Mouse (Mus musculus) splenic B cell, adult 2 months (primary cell): Measurements from ENCODE around the gene Zfp937.
A peak's percentile ranks its signal among the peaks of the same experiment; 100 is the strongest.
"Not testable (repeated sequence)": the region's sequence is repeated elsewhere in the genome, so short reads cannot be mapped to it uniquely, and the experiment has no call there.

Experiments used
- DNase-seq: peaks from one replicate; pipeline ENCODE4 v3.0.0-alpha.2; 2011; ENCODE audit warnings: low read depth, low spot score
- H3K27me3 ChIP-seq: 2 replicates; pipeline ENCODE4 v1.6.1; 2012; ENCODE audit warnings: mild to moderate bottlenecking, low read length, moderate library complexity, mixed read lengths; ENCODE audit not compliant: control insufficient read depth, poor library complexity, insufficient read depth, severe bottlenecking
- H3K36me3 ChIP-seq: 2 replicates; pipeline ENCODE4 v1.6.1; 2012; ENCODE audit warnings: mild to moderate bottlenecking, low read length, moderate library complexity, mixed read lengths; ENCODE audit not compliant: control insufficient read depth, poor library complexity, insufficient read depth, severe bottlenecking

The Zfp937 gene

GRCm38 (mm10) chr2:150217600-150218362, at the start of gene Zfp937:
TSS of gene Zfp937 (plus strand) at chr2:150218073.
- H3K36me3 ChIP-seq, H3K27me3 ChIP-seq: not testable (repeated sequence)
- peak; percentile 1 for DNase-seq

- H3K36me3 ChIP-seq, result no peaks in the 10 kb centered on the region
- no peaks in the 10 kb centered on the region for H3K27me3 ChIP-seq
- DNase-seq, result no peak
These were observed 44.0 kb upstream of the Zfp937 start for GRCm38 (mm10) chr2:150173833-150174232.

- DNase-seq, H3K27me3 ChIP-seq, H3K36me3 ChIP-seq: not testable (repeated sequence)
These were observed 38.3 kb upstream of the Zfp937 start, which contains the start of gene Gm10770 for GRCm38 (mm10) chr2:150179579-150179978. TSS of gene Gm10770 (minus strand) at chr2:150179679.

DNA sequence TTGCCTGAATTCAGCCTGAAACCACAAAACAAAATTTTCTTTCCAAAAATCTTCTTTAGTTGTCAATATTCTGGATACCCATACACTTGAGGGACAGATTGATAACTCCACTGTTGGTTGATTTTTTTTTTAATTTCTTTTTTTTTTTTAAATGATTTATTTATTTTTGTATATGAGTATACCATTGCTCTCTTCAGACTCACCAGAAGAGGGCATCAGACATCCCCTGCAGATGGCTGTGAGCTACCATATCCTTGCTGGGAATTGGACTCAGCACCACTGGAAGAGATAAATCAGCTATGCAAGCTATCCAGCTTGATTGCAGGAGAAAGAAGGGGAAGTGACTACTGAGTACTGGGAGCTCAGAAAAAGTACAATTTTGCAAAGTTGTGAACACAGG, 36.8 kb upstream of the Zfp937 start:
- not testable (repeated sequence) for DNase-seq, H3K27me3 ChIP-seq, H3K36me3 ChIP-seq

- H3K27me3 ChIP-seq, DNase-seq, H3K36me3 ChIP-seq: not testable (repeated sequence)
These were observed 36.3 kb upstream of the Zfp937 start, which contains the start of gene Gm14139 for GRCm38 (mm10) chr2:150181570-150181999. TSS of gene Gm14139 (plus strand) at chr2:150181755.

- H3K36me3 ChIP-seq, DNase-seq, H3K27me3 ChIP-seq: not testable (repeated sequence)
These were observed 471 bp downstream of the Zfp937 start for GRCm38 (mm10) chr2:150218363-150218725.

DNA sequence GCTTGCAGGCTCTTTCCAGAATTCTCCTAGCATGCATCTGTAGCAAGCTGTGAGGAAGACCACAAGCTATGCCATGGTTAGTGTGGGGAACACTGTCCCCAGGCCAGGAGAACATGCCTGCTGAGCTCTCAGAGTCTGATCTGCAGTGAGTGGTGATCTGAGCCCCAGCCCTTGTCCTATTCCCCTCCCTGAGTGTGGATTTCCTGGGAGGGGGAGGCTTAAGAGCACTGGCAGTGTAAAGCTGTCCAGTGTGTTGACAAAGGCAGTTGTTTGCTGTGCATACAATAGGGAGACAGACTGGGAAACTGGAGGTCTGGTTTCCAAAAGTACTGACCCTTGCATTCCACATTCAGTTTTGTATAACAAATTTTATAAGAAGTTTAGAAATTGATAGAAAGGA, 5.4 kb downstream of the Zfp937 start:
- H3K36me3 ChIP-seq, H3K27me3 ChIP-seq, DNase-seq: not testable (repeated sequence)

DNA sequence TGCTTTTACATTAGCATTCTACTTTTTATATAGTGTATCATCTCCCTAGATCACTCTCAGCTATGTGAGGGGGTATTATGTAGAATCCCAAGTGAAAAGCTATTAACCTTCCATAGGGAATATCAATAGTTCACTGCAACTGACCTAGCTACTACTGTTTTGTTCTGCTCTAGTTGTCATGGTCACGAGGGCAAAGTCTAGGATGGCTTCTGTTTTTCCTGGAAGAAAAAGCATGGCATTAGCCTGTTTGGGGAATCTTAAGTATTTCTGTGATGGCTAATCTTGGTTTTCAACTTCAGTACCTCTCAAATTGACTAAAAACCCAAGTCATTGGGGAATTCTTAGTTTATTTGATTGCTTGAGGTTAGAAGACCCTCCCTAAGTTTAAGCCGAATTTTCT, 25.3 kb downstream of the Zfp937 start:
- H3K27me3 ChIP-seq, result no peaks in the 10 kb centered on the region
- H3K36me3 ChIP-seq, result no peaks in the 10 kb centered on the region
- DNase-seq, result no peak

- DNase-seq, H3K27me3 ChIP-seq, H3K36me3 ChIP-seq: not testable (repeated sequence)
These were observed 37.6 kb downstream of the Zfp937 start, which contains the start of gene Gm21994 for GRCm38 (mm10) chr2:150255491-150255890. TSS of gene Gm21994 (minus strand) at chr2:150255591.

DNA sequence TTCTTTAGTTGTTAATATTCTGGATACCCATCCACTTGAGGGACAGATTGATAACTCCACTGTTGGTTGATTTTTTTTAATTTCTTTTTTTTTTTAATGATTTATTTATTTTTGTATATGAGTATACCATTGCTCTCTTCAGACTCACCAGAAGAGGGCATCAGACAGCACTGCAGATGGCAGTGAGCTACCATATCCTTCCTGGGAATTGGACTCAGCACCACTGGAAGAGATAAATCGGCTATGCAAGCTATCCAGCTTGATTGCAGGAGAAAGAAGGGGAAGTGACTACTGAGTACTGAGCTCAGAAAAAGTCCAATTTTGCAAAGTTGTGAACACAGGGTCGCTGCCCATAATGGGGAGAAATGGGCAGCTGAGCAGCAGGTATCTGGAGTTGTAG, 39.0 kb downstream of the Zfp937 start:
- DNase-seq, H3K36me3 ChIP-seq: not testable (repeated sequence)

GRCm38 (mm10) chr2:150257291-150257690, 39.4 kb downstream of the Zfp937 start, which contains the start of gene Gm14124:
TSS of gene Gm14124 (plus strand) at chr2:150257517.
- not testable (repeated sequence) for DNase-seq, H3K27me3 ChIP-seq, H3K36me3 ChIP-seq

More for the DNA sequence above, 39.0 kb downstream of the Zfp937 start:
- H3K27me3 ChIP-seq, result not testable (repeated sequence)
